Mouse (Mus musculus) liver, embryonic 14.5 days (tissue): Measurements from ENCODE around the gene Pde4d. TPM values are rescaled to one million over a fixed set of nuclear protein-coding genes. Genes with fewer than 3 reads are reported as not detected.

Source experiments
- ATAC-seq: fragments of 200-750 bp; cut with Nextera tagmentation; 2 replicates; pipeline ENCODE4 v1.8.0; 2017; ENCODE audit warnings: moderate number of reproducible peaks, mild to moderate bottlenecking, moderate library complexity; ENCODE audit not compliant: insufficient read depth
- DNase-seq, 3 experiments: peaks; one replicate each; pipeline ENCODE4 v3.0.0-alpha.2; 2012 to 2013; ENCODE audit warnings: low read depth in 3 of 3, low spot score in 3 of 3
- H3K27ac ChIP-seq: fragments of 300-500 bp; sonication (generic); 2 replicates; pipeline ENCODE4 v1.5.1; 2014; ENCODE audit warnings: moderate library complexity, mild to moderate bottlenecking, control low read depth, inconsistent platforms
- H3K27me3 ChIP-seq: fragments of 300-500 bp; sonication (generic); 2 replicates; pipeline ENCODE4 v1.6.1; 2014; ENCODE audit warnings: mild to moderate bottlenecking, low read length, moderate library complexity; ENCODE audit not compliant: control insufficient read depth, insufficient read depth
- H3K36me3 ChIP-seq: fragments of 300-500 bp; sonication (generic); replicated peaks from 2 replicates; pipeline ENCODE4 v1.6.1; 2014; ENCODE audit warnings: low read depth; ENCODE audit not compliant: control insufficient read depth, insufficient read depth
- H3K4me1 ChIP-seq, 2 experiments: fragments of 200-500 bp in 1 of 2; fragments of 300-500 bp in 1 of 2; sonication (generic) in 1 of 2; replicated peaks; 2 replicates each; pipeline ENCODE4 v1.6.1; 2012 to 2014; ENCODE audit warnings: antibody characterized with exemption in 1 of 2, inconsistent platforms in 1 of 2, low read length in 1 of 2; ENCODE audit not compliant: control insufficient read depth in 2 of 2, insufficient read depth in 2 of 2
- H3K4me2 ChIP-seq: fragments of 300-500 bp; sonication (generic); 2 replicates; pipeline ENCODE4 v1.6.1; 2014; ENCODE audit warnings: low read depth, mild to moderate bottlenecking, control low read depth, moderate library complexity
- H3K4me3 ChIP-seq, 2 experiments: fragments of 200-500 bp in 1 of 2; fragments of 300-500 bp in 1 of 2; sonication (generic) in 1 of 2; 2 replicates each; pipeline ENCODE4 v1.5.1; 2012 to 2014; ENCODE audit warnings: low read depth in 2 of 2, low read length in 2 of 2, mild to moderate bottlenecking in 2 of 2, control low read depth in 1 of 2, inconsistent platforms in 1 of 2, moderate library complexity in 1 of 2; ENCODE audit not compliant: insufficient read depth in 1 of 2
- H3K9ac ChIP-seq: fragments of 300-500 bp; sonication (generic); replicated peaks from 2 replicates; pipeline ENCODE4 v1.6.1; 2014; ENCODE audit warnings: mild to moderate bottlenecking, control low read depth, moderate library complexity
- H3K9me3 ChIP-seq: fragments of 300-500 bp; sonication (generic); 2 replicates; pipeline ENCODE4 v1.6.1; 2016; ENCODE audit warnings: low read length, mixed read lengths; ENCODE audit not compliant: control insufficient read depth
- CTCF ChIP-seq: IDR thresholded peaks from 2 replicates; pipeline ENCODE4 v1.5.1; 2016; ENCODE audit warnings: antibody characterized with exemption, low read depth, control low read depth
- EP300 ChIP-seq: IDR thresholded peaks from 2 replicates; pipeline ENCODE4 v1.6.1; 2016; ENCODE audit warnings: antibody characterized with exemption, low read depth
- WGBS: fragments of 180-500 bp; shearing (Covaris S2); extraction: QIAGEN DNeasy Blood & Tissue Kit; methylation state at CpG from one replicate; pipeline ENCODE4 v1.1.7; 2014; ENCODE audit not compliant: insufficient replicate concordance; 5-methylcytosine and 5-hydroxymethylcytosine counted together
- polyA plus RNA-seq, 2 experiments: library from polyadenylated mRNA; depleted of rRNA in 1 of 2; stranded (reverse) in 1 of 2; unstranded in 1 of 2; fragments of >200 nt; fragmentation: Nextera tagmentation in 1 of 2; extraction: Ambion mirVana in 1 of 2; gene quantifications; 2 replicates each; pipeline versions ENCODE4 v1.2.1 to v1.2.3; 2012 to 2014

Pde4d gene
- polyA plus RNA-seq, 2 experiments = 4.9 to 8.6 TPM

- Histone ChIP-seq H3K27me3 (no peaks in the 10 kb centered on the region), H3K9me3 (no peaks in the 10 kb centered on the region), H3K9ac (no peak overlapping the region), H3K4me3 (no peak overlapping the region), H3K4me1 (no peaks in the 10 kb centered on the region), H3K4me2 (no peak overlapping the region), H3K36me3 (no peaks in the 10 kb centered on the region), H3K27ac (no peak overlapping the region)
- TF ChIP-seq CTCF = no peak
- no peak for TF ChIP-seq EP300
- no peak for DNase-seq
- WGBS = 67% methylated on average over 1 of the region's 1 CpGs
- ATAC-seq = no peak
Observed at GRCm38 (mm10) chr13:108981144-108981543, 531.4 kb downstream of the Pde4d start.

GRCm38 (mm10) chr13:108998739-108999138, 549.0 kb downstream of the Pde4d start:
- ATAC-seq (no peak), DNase-seq (no peak)
- Histone ChIP-seq H3K9ac (no peak overlapping the region), H3K9me3 (no peaks in the 10 kb centered on the region), H3K4me3 (no peak overlapping the region), H3K4me1 (no peaks in the 10 kb centered on the region), H3K4me2 (no peak overlapping the region), H3K27ac (no peak overlapping the region), H3K27me3 (no peaks in the 10 kb centered on the region), H3K36me3 (no peaks in the 10 kb centered on the region)
- TF ChIP-seq CTCF = no peak
- TF ChIP-seq EP300 = no peak
- WGBS = 48% methylated on average over 2 of the region's 2 CpGs

GRCm38 (mm10) chr13:109024703-109025102, 575.0 kb downstream of the Pde4d start:
- no peak overlapping the region for H3K9ac ChIP-seq
- ATAC-seq = no peak
- no peak for DNase-seq
- H3K4me1 ChIP-seq = no peaks in the 10 kb centered on the region
- no peak overlapping the region for H3K27ac ChIP-seq
- 44% methylated on average over 1 of the region's 1 CpGs for WGBS
- no peaks in the 10 kb centered on the region for H3K9me3 ChIP-seq
- no peak overlapping the region for H3K4me2 ChIP-seq
- no peaks in the 10 kb centered on the region for H3K27me3 ChIP-seq
- TF ChIP-seq EP300 (no peak), CTCF (no peak)
- H3K36me3 ChIP-seq = no peaks in the 10 kb centered on the region
- H3K4me3 ChIP-seq = no peak overlapping the region

DNA sequence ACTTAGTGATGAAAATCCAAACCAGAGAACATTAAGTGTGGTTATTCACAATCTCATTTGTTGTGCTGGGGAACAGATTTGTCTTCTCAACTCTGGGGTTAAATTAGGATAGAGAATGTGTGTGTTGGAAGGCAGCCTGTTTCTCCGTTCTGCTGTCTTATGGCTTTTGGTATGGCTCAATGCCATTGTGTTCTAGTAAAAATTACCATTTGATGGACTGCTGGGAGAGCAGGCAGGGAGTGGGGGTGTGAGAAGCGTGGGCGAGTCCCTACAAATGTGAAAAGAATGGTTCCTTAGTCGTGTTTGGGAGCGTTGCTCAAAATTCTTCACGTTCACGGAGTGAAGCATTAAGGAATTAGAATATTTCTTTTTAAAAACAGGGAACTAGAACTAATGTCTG, 597.4 kb downstream of the Pde4d start:
- Histone ChIP-seq H3K27ac (no peak overlapping the region), H3K9me3 (no peaks in the 10 kb centered on the region), H3K4me3 (no peak overlapping the region), H3K4me1 (no peaks in the 10 kb centered on the region), H3K36me3 (no peaks in the 10 kb centered on the region), H3K27me3 (no peaks in the 10 kb centered on the region), H3K9ac (no peak overlapping the region), H3K4me2 (no peak overlapping the region)
- TF ChIP-seq CTCF (no peak), EP300 (no peak)
- no peak for ATAC-seq
- DNase-seq = no peak
- 64% methylated on average over 7 of the region's 7 CpGs for WGBS

- H3K4me1 ChIP-seq = no peaks in the 10 kb centered on the region
- no peaks in the 10 kb centered on the region for H3K27me3 ChIP-seq
- ATAC-seq (no peak), DNase-seq (no peak)
- 51% methylated on average over 2 of the region's 2 CpGs for WGBS
- no peaks in the 10 kb centered on the region for H3K36me3 ChIP-seq
- H3K9me3 ChIP-seq = no peaks in the 10 kb centered on the region
- H3K4me2 ChIP-seq = no peak overlapping the region
- TF ChIP-seq EP300 (no peak), CTCF (no peak)
- H3K4me3 ChIP-seq = no peak overlapping the region
- no peak overlapping the region for H3K27ac ChIP-seq
- H3K9ac ChIP-seq = no peak overlapping the region
Observed at GRCm38 (mm10) chr13:109052805-109053204, 603.1 kb downstream of the Pde4d start.
